ENCODE assay signal across 8 mouse cellular contexts in genomic region chr8:107455268-107455667, GRCm38 (mm10). TPM values are rescaled to one million over a fixed set of nuclear protein-coding genes. Genes with fewer than 3 reads are reported as not detected.
DNase-seq lines count a peak whose midpoint lies in the region; ATAC-seq lines count a peak whose summit lies in the region.

No protein-coding gene starts in this region.

- 13% methylated on average over 3 of the region's 3 CpGs for WGBS in heart, embryonic 12.5 days

- no peaks in the 10 kb centered on the region for H3K27me3 ChIP-seq in heart, embryonic 12.5 days (replicated peaks)

- peak; percentile 40 to 66 for DNase-seq in heart, adult 18-20 months
- DNase-seq in testis, postnatal 10 days (ENCODE audit: low spot score), result peak; percentile 58
- no peak for DNase-seq in testis, postnatal 14 days (ENCODE audit: low spot score)
- DNase-seq in cerebellum, postnatal 36 days, result peak; percentile 30 to 39
- DNase-seq in lung, postnatal 36 days, result peak; percentile 48
- DNase-seq in ovary, adult 18-20 months (ENCODE audit: low spot score), result no peak

- H3K9ac ChIP-seq in heart, embryonic 12.5 days, result no peak overlapping the region

- no peak for ATAC-seq in heart, embryonic 12.5 days (ENCODE audit: insufficient number of reproducible peaks, low FRiP score)
- ATAC-seq in inflammation-experienced regulatory T-cells, adult 6 months, result peak; percentile 80

- no peaks in the 10 kb centered on the region for H3K9me3 ChIP-seq in heart, embryonic 12.5 days (replicated peaks)

- no peak overlapping the region for H3K4me2 ChIP-seq in heart, embryonic 12.5 days

- H3K27ac ChIP-seq in heart, embryonic 12.5 days (ENCODE audit: poor library complexity, severe bottlenecking), result no peak overlapping the region

- peaks cover 4% of the 10 kb centered on the region; the same call in 1 of the 2 replicates for H3K4me1 ChIP-seq in heart, embryonic 12.5 days (replicated peaks)

- H3K4me3 ChIP-seq in heart, embryonic 12.5 days, result no peak overlapping the region

- H3K36me3 ChIP-seq in heart, embryonic 12.5 days, result peaks cover 34% of the 10 kb centered on the region

RNA-seq across cellular contexts. Expression of gene Wwp2, which starts 19.1 kb away (rescaled TPM):
- total RNA-seq in heart, adult 18-20 months (2021), result 10 to 100 TPM; 22.5 to 25.8 TPM
- polyA plus RNA-seq in heart, embryonic 12.5 days (2016; fragmentation: Nextera tagmentation; extraction: Ambion mirVana), result 37.6 and 40.7 TPM in 2 replicates
- polyA plus RNA-seq in inflammation-experienced regulatory T-cells, adult 6 months (2017; shearing (Covaris generic)), result 100 to 1,000 TPM in 2 of 3 experiments, 10 to 100 TPM in 1; 95.1 to 126 (median 115) TPM

RNA-seq across cellular contexts. Expression of gene Nob1, which starts 30.4 kb away (rescaled TPM):
- 10 to 100 TPM; 22.6 to 23.1 TPM for total RNA-seq in heart, adult 18-20 months (2021)
- 47.0 and 50.5 TPM in 2 replicates for polyA plus RNA-seq in heart, embryonic 12.5 days (2016; fragmentation: Nextera tagmentation; extraction: Ambion mirVana)
- polyA plus RNA-seq in inflammation-experienced regulatory T-cells, adult 6 months (2017; shearing (Covaris generic)), result 10 to 100 TPM; 46.3 to 77.0 (median 59.8) TPM

RNA-seq across cellular contexts. Expression of gene Nqo1, which starts 52.3 kb away (rescaled TPM):
- total RNA-seq in heart, adult 18-20 months (2021), result 10 to 100 TPM; 45.5 to 61.4 TPM
- polyA plus RNA-seq in heart, embryonic 12.5 days (2016; fragmentation: Nextera tagmentation; extraction: Ambion mirVana), result 4.8 and 5.6 TPM in 2 replicates
- polyA plus RNA-seq in inflammation-experienced regulatory T-cells, adult 6 months (2017; shearing (Covaris generic)), result 1 to 10 TPM in 1 of 3 experiments, under 1 TPM in 2; 0.50 to 5.3 (median 0.94) TPM

Comparison
In these comparisons a context has a peak if more than half of its experiments do, and no peak if none do; other contexts are left out.
1. DNase-seq: peak in heart, adult 18-20 months (2 of 2), testis, postnatal 10 days (single experiment), cerebellum, postnatal 36 days (2 of 2) and lung, postnatal 36 days (single experiment); none in testis, postnatal 14 days (single experiment) and ovary, adult 18-20 months (single experiment).